Mouse (Mus musculus) erythroblast, embryonic 14.5 days (primary cell): Measurements from ENCODE around the gene Arpc1a.

Source experiments
- GATA1 ChIP-seq: IDR thresholded peaks from 2 replicates; pipeline ENCODE4 v1.6.1; 2012; ENCODE audit warnings: low read length, inconsistent platforms, mixed read lengths
- TAL1 ChIP-seq: IDR thresholded peaks from 3 replicates; pipeline ENCODE4 v1.6.1; 2012; ENCODE audit warnings: low read length, inconsistent platforms, mixed read lengths

GRCm38 (mm10) chr5:145119385-145119784, 35.8 kb downstream of the Arpc1a start:
- TF ChIP-seq TAL1 (no peak), GATA1 (no peak)
